Mouse (Mus musculus) A20 (cell line): ENCODE results near the gene Adra1b.

Experiments used
- DNase-seq: peaks from one replicate; pipeline ENCODE4 v3.0.0-alpha.2; 2011; ENCODE audit warnings: low read depth, low spot score

Adra1b gene

GRCm38 (mm10) chr11:43895323-43895722 is 5.7 kb downstream of the Adra1b start:
- no peak for DNase-seq

DNA sequence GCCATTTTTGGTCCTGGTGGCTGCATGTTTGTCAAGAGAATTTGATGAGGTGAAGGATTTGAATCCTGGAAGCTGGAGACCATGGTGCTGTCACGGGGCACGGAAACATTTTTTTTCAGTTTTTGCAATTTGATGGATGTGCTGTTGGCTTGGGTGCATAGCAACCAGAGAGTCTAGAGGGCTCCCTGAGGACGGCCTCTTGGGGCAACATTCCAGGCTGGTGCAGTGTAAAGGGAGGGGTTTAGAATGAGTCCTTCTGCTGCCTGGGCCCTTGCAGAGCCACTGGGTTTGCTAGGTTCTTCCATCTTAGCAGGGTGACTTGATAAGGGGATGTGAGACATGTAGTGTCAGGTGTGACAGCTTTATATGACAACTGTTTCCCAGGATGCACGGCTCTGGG is 8.5 kb downstream of the Adra1b start:
- no peak for DNase-seq

DNA sequence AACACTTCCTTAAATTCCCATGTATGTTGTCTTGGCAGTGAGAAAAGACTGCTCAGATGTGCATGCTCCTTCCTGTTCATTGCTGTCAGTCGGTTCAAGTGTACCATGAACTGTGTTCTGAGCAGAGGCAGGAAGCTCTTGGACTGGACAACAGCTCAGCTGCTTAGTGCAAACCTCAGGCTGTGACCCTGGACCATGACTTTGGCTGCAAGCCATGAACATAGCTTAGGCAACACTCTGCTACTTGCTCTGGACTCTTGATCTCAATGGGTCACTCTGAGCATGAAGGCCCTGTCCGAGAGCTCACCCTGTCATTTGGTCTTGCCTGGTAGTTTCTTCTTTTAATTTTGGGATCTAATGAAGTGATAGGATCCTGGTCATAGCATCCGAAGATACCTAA is 9.6 kb downstream of the Adra1b start:
- no peak for DNase-seq

GRCm38 (mm10) chr11:43889208-43889915 is 11.6 kb downstream of the Adra1b start:
- no peak for DNase-seq

GRCm38 (mm10) chr11:43888736-43889135 is 12.3 kb downstream of the Adra1b start:
- no peak for DNase-seq

GRCm38 (mm10) chr11:43887597-43887996 is 13.4 kb downstream of the Adra1b start:
- no peak for DNase-seq

GRCm38 (mm10) chr11:43884521-43884920 is 16.5 kb downstream of the Adra1b start:
- DNase-seq: no peak

GRCm38 (mm10) chr11:43883641-43884181 is 17.3 kb downstream of the Adra1b start:
- DNase-seq: no peak

DNA sequence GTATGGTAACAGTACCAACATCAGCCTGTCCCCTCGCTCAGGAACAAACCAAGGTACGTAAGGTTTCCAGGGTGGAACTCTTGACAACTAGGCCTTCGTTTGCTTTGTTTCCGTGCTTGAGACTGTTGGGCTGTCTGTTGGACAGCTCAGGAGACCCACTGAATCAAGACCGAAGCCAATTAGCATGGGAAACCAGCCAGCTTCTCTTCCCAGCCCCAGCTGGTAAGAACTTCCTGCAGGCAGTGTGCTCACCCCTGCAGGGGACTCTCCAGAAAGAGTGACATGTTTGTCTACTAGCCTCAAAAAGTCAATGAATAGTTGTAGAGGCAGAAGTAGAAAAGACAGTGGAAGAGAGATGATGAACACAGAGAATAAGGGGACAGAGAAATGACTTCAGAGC is 23.8 kb downstream of the Adra1b start:
- DNase-seq: no peak

- DNase-seq: no peak
Measured at GRCm38 (mm10) chr11:43867721-43868281, 33.2 kb downstream of the Adra1b start.

DNA sequence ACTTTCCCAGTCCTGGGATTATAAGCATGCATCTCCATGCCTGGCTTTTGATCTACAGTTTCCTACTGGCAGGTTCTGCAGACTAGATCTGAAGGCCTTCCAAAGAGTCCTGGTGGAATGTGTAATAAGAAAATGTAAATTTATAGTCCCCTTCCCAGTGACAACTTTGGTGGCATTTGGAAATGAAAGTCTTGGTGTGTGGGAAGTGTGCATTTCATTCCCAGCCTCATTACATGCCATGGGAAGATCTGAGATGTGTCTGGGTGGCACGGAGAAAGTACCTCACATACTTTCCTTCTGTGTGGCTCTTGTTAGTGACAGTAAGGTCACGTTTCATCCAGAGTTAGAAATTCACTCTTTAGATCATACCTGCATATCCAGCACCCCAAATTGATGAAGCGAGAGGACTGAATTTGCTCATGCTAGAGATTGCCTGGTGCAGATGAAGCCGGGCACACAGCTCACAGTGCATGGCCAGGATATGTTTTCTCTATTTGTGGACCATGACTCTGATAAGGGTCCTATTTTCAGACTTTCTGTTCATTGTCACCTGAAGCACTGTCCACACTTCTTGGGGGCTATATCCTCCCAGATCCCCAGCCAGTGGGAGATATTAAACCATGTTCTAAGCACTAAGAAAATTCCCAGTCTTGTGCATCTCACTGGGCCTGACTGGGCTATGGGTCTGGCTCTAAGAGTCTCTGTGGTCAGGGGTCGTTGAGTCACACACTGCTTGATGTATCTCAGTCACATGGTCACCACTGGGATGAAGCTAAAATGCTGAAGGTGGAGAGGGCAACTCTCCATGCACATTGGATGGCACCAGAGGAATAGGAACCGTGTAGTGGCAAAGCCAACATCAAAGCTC is 35.5 kb downstream of the Adra1b start:
- no peak for DNase-seq

DNA sequence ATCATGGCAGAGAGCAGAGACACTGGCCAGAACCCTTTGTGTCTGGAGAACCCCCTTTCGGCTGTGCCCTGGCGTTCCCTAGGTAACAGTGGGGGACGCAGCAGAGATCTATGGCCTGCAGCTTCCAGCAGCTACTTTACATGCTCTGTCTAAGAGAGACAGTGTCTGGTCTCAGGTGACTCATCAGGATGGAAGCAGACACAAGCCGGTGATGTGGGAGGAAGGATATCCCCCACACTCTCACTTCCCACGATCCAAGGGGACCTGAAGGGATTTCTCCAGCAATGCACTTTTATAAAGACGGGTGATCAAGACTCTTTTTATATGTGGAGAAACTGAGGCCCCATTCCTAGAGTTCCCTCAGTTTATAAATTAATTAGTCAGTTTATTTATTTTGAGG is 48.0 kb downstream of the Adra1b start:
- no peak for DNase-seq

- no peak for DNase-seq
Measured at GRCm38 (mm10) chr11:43848056-43848455, 53.0 kb downstream of the Adra1b start.

DNA sequence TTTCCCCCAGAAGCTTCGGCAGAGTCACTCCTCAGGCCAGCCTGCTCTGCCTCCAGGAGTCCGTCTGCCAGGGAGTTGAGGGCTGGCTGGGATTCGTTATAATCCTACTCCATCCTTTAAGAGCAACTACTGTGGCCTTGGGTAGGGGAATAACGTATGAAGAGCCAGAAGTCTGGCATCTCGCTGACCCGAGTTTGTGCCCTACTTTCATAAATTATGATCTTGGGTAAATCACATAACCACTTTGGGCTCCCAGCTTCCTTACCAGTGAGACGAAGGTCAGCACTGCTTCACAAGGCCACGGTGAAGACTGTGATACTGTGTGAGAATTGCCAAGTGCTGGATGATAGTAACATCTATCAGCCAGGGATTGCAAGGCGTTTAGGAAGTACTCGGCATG is 59.4 kb downstream of the Adra1b start:
- DNase-seq: no peak

- no peak for DNase-seq
Measured at GRCm38 (mm10) chr11:43840491-43840890, 60.5 kb downstream of the Adra1b start.

- no peak for DNase-seq
Measured at GRCm38 (mm10) chr11:43835880-43836740, 64.9 kb downstream of the Adra1b start.

DNA sequence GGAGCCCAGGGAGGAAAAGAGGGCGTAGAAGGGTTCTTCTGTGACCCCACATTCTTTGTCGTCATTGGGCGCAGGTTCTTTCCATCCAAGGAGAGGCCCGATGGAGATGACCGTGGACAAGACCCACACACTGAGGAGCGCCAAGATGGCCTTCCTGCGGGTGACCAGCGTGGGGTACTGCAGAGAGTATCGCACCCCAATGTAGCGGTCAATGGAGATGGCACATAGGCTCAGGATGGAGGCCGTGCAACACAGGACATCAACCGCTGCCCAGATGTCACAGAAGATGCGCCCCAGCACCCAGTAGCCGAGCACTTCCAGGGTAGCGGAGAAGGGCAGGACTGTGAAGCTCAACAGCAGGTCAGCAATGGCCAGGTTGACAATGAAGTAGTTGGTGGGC is 65.6 kb downstream of the Adra1b start:
- DNase-seq: no peak

- no peak for DNase-seq
Measured at GRCm38 (mm10) chr11:43834531-43834930, 66.5 kb downstream of the Adra1b start.

GRCm38 (mm10) chr11:43831530-43831929 is 69.5 kb downstream of the Adra1b start:
- DNase-seq: no peak

- no peak for DNase-seq
Measured at GRCm38 (mm10) chr11:43826769-43827168, 74.2 kb downstream of the Adra1b start.

DNA sequence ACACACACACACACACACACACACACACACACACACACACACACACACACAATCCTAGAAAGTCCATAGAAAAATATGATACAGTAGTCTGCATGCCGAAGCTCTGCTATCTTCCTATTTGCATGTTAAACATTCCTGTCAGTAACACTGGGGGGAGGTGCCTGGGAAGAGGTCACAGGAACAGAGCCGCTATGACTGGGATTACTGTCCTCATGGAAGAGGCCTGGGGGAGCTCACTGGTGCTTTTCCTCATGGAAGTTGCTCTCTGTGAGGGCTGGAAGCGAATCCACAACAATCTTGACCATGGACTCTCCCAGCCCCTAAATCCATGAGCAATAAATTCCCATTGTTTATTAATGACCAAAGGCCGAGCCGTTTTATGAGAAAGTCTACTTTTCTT is 77.7 kb downstream of the Adra1b start:
- no peak for DNase-seq
